Mouse (Mus musculus) thymus, adult 2 months (tissue): ENCODE results near the gene A930033H14Rik. TPM values are rescaled to one million over a fixed set of nuclear protein-coding genes. Genes with fewer than 3 reads are reported as not detected.

Experiments
- DNase-seq: peaks from one replicate; pipeline ENCODE4 v3.0.0; 2021
- H3K27ac ChIP-seq: fragments of 200-500 bp; 2 replicates; pipeline ENCODE4 v1.5.1; 2012; ENCODE audit warnings: low read length, control low read depth; ENCODE audit not compliant: control insufficient read depth, insufficient read depth
- H3K27me3 ChIP-seq: fragments of 200-500 bp; 2 replicates; pipeline ENCODE4 v1.6.1; 2012; ENCODE audit warnings: mild to moderate bottlenecking, low read length, moderate library complexity, mixed read lengths; ENCODE audit not compliant: control insufficient read depth, insufficient read depth
- H3K36me3 ChIP-seq: fragments of 200-500 bp; 2 replicates; pipeline ENCODE4 v1.6.1; 2012; ENCODE audit warnings: mild to moderate bottlenecking, low read length, moderate library complexity; ENCODE audit not compliant: control insufficient read depth, insufficient read depth
- H3K4me1 ChIP-seq: fragments of 200-500 bp; replicated peaks from 2 replicates; pipeline ENCODE4 v1.6.1; 2012; ENCODE audit warnings: low read length; ENCODE audit not compliant: control insufficient read depth, insufficient read depth
- H3K4me3 ChIP-seq: fragments of 200-500 bp; 2 replicates; pipeline ENCODE4 v1.5.1; 2012; ENCODE audit warnings: mild to moderate bottlenecking, low read length, control low read depth, moderate library complexity; ENCODE audit not compliant: control insufficient read depth, insufficient read depth
- CTCF ChIP-seq: fragments of 200-500 bp; IDR thresholded peaks from 2 replicates; pipeline ENCODE4 v1.5.1; 2012; ENCODE audit warnings: mild to moderate bottlenecking, control low read depth, low read length, moderate library complexity, borderline replicate concordance; ENCODE audit not compliant: control insufficient read depth, poor library complexity, insufficient read depth; ENCODE audit errors: extremely low read depth
- POLR2A ChIP-seq: fragments of 200-500 bp; IDR thresholded peaks from 2 replicates; pipeline ENCODE4 v1.6.1; 2012; ENCODE audit warnings: mild to moderate bottlenecking, low read length, control low read depth, moderate library complexity; ENCODE audit not compliant: control insufficient read depth, poor library complexity, insufficient read depth; ENCODE audit errors: extremely low read depth
- WGBS: fragments of 180-500 bp; shearing (Covaris S2); methylation state at CpG from one replicate; pipeline ENCODE4 v1.1.7; 2018; 5-methylcytosine and 5-hydroxymethylcytosine counted together
- polyA plus RNA-seq: library from polyadenylated mRNA; depleted of rRNA; stranded (reverse); fragments of >200 nt; gene quantifications from 2 replicates; pipeline ENCODE4 v1.2.3, GENCODE M21; 2012

A930033H14Rik gene
- polyA plus RNA-seq, 1 experiment, result 0.34 TPM

DNA sequence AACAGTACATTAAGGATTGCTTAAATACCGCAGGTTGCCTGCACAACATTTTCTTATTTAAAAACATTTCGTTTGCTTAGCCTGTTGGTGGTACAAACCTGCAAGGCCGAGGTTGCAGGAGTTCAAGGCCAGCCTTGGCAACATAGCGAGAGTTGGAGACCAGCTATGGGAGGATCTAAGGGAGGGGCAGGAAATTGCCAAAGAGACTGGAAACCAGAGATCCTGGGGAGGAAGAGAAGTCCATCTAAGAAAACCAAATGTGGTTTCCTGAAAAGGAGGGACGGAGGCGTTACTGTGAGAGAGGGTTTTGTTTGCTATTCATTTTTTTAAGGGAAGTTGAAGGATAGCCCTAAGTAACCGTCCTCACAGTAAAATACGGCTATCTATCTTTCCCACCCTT, 1.3 kb downstream of the A930033H14Rik start:
- TF ChIP-seq CTCF, result no peak
- TF ChIP-seq POLR2A, result no peak
- Histone ChIP-seq H3K27me3 (peaks cover 9% of the 10 kb centered on the region; the same call in 1 of the 2 replicates), H3K4me3 (no peak overlapping the region), H3K27ac (no peak overlapping the region), H3K36me3 (no peaks in the 10 kb centered on the region), H3K4me1 (peaks cover 2% of the 10 kb centered on the region; the same call in 1 of the 2 replicates)
- 20% methylated on average over 8 of the region's 8 CpGs for WGBS
- DNase-seq, result no peak

DNA sequence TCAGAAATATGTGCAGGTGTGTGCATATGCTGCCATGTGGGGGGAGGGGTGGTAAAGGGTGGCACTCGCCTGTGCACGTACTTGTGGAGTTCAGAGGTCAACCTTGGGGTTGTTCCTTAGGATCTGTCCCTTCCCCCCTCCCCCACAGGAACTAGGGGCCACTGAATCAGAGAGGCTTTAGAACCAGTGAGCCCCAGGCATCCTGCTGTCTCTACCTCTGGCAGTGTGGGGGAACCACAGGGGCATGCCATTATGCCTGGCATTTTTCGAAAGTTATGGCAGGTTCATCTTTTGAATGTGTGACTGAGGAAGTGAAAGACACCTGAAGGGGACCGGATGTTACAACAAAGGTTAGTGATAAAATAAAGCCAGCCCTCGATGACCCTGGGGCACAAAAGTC, 2.2 kb downstream of the A930033H14Rik start:
- Histone ChIP-seq H3K27me3 (peaks cover 9% of the 10 kb centered on the region; the same call in 1 of the 2 replicates), H3K4me1 (peaks cover 2% of the 10 kb centered on the region; the same call in 1 of the 2 replicates), H3K36me3 (no peaks in the 10 kb centered on the region), H3K4me3 (no peak overlapping the region), H3K27ac (no peak overlapping the region)
- WGBS, result 80% methylated on average over 5 of the region's 5 CpGs
- TF ChIP-seq POLR2A, result no peak
- TF ChIP-seq CTCF, result no peak
- no peak for DNase-seq

GRCm38 (mm10) chr10:69210006-69210405, 2.9 kb downstream of the A930033H14Rik start:
- H3K27ac ChIP-seq, result no peak overlapping the region
- TF ChIP-seq CTCF, result no peak
- no peak for TF ChIP-seq POLR2A
- no peak overlapping the region for H3K4me3 ChIP-seq
- H3K36me3 ChIP-seq, result no peaks in the 10 kb centered on the region
- 98% methylated on average over 10 of the region's 10 CpGs for WGBS
- H3K4me1 ChIP-seq, result peaks cover 2% of the 10 kb centered on the region; the same call in 1 of the 2 replicates
- peaks cover 9% of the 10 kb centered on the region; the same call in 1 of the 2 replicates for H3K27me3 ChIP-seq
- no peak for DNase-seq

DNA sequence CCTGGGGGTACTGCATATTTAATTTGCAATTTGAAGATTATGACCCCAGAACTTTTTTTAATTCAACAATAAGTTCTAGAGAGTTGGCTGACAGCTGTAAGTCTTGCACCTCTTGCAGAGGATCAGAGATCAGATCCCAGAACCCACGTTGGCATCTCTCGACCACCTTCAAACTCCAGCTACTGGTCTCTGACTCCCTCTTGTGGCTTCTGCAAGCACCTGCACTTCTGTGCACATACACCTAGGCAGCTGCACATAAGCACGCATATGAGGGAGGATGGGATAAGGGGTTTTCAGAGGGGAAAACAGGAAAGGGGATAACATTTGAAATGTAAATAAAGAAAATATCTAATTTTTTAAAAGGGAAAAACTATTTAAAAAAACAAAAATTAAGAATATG, 4.2 kb downstream of the A930033H14Rik start:
- H3K27ac ChIP-seq, result no peak overlapping the region
- H3K27me3 ChIP-seq, result peaks cover 9% of the 10 kb centered on the region; the same call in 1 of the 2 replicates
- H3K36me3 ChIP-seq, result no peaks in the 10 kb centered on the region
- WGBS, result 94% methylated on average over 3 of the region's 3 CpGs
- no peak for TF ChIP-seq POLR2A
- no peak for TF ChIP-seq CTCF
- peaks cover 2% of the 10 kb centered on the region; the same call in 1 of the 2 replicates for H3K4me1 ChIP-seq
- DNase-seq, result no peak
- H3K4me3 ChIP-seq, result no peak overlapping the region

- Histone ChIP-seq H3K4me1 (0 out of 2 replicates have a peak, but pooled peaks cover under 1% of the 10 kb centered on the region), H3K36me3 (no peaks in the 10 kb centered on the region), H3K27me3 (peaks cover 9% of the 10 kb centered on the region; the same call in 1 of the 2 replicates), H3K27ac (no peak overlapping the region), H3K4me3 (no peak overlapping the region)
- no peak for DNase-seq
- 95% methylated on average over 15 of the region's 15 CpGs for WGBS
- no peak for TF ChIP-seq POLR2A
- no peak for TF ChIP-seq CTCF
These were observed 4.8 kb downstream of the A930033H14Rik start for GRCm38 (mm10) chr10:69207981-69208630.

DNA sequence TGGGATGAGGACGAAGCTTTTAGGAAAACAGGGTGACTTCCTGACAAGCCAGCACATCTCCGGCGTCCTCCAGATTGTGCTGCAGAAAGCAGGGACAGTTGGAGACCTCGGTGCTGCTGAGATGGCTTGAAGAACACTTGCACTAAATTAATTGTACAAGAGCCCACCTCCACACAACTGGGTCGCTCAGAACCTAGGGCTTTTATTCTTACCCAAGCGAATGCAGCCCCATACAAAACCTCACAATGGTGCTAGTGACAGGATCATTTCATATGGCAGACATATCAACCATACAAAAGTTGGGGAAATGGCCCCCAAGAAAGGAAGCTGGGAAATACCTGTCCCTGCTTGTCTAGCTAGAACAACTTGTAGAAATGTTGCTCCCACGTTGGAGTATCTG, 5.4 kb downstream of the A930033H14Rik start:
- Histone ChIP-seq H3K27ac (no peak overlapping the region), H3K36me3 (no peaks in the 10 kb centered on the region), H3K4me1 (no peaks in the 10 kb centered on the region), H3K4me3 (no peak overlapping the region), H3K27me3 (peaks cover 4% of the 10 kb centered on the region; the same call in 1 of the 2 replicates)
- TF ChIP-seq CTCF, result no peak
- no peak for TF ChIP-seq POLR2A
- WGBS, result 85% methylated on average over 7 of the region's 7 CpGs
- DNase-seq, result no peak
